Mouse (Mus musculus) CD4-positive, CD25-positive, alpha-beta regulatory T cell (primary cell): ENCODE data around the gene Fbxo11. TPM values are rescaled to one million over a fixed set of nuclear protein-coding genes. Genes with fewer than 3 reads are reported as not detected.

Experiments used
- polyA plus RNA-seq: library from polyadenylated mRNA; unstranded; fragments of 100-300 nt; shearing (Covaris generic); gene quantifications from one replicate; pipeline ENCODE4 v1.2.1, GENCODE M21; 2017

Fbxo11 gene
- 14.6 TPM for polyA plus RNA-seq

DNA sequence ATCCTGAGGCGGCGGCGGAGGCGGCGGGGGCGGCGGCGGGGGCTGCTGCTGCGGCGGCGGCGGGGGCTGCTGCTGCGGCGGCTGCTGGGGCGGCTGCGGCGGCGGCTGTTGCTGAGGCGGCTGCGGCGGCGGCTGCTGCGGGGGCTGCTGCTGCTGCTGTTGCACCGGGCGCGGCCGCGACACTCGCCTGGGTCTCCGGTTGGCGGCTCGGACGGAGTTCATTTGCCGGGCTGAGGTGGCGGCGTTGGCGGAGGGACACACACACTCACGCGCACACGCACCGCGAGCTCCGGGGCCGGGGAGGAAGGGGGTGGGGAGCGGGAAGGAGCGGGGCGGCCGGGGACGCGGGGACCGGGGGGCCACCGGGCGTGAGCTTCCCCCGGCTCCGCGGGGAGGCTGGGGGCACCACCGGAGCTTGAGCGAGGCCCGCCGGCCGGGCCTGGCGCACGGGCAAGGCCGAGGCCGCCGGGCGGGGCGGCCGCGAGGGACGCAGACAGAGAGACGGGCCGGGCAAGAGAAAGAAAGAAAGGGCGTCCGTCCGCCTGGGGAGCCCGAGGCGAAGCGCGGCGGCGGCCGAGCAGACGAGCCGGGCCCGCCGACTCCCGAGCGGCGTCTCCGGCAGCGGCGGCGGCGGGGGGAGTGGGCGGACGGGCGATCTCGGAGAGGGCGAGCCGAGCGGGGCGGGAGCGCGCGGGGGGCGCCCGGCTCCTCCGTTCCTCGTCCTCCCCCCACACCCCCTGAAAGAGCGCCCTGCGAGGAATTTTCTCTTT, at the start of gene Fbxo11:
TSS of gene Fbxo11 (minus strand) at position 261 of the 770 bp plus-strand sequence.

DNA sequence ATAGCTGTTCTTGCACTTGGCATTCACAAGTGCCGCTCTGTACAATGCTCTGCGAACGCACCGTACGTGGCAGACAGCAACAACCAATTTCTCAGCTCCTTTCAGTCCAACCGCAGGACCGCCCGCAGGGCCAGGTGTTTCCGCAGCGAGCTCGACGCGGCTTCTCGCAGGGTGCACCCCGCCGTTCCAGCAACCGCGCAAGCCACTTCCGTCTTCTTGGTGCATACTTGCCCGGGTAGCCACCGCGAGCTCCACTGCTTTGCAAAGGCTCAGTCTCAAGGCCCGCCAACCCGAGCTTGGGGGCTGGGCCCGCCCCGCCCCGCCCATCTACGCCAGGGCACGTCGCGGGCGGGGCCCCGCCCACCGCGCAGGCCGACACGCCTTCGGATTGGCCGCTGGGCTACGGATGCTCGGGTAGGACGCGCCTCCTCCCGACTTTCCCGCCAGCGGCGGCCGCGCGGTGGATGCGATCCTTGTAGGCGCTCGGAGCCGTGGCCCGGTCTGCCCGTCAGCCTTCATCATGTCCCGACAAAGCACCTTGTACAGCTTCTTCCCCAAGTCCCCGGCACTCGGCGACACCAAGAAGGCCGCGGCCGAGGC, 90.4 kb downstream of the Fbxo11 start, which contains the start of gene Msh6:
TSS of gene Msh6 (plus strand) at position 434 of the 600 bp plus-strand sequence.

Other genes with a start within 250 kb of the Fbxo11 start
- not detected for gene Rpl36-ps4, start 144.3 kb downstream of the Fbxo11 start, polyA plus RNA-seq
- gene Msh6, start 90.2 kb downstream of the Fbxo11 start, polyA plus RNA-seq: 52.9 TPM